Mouse (Mus musculus) gastrocnemius, postnatal 10 days (tissue): ENCODE measurements around the gene Asic1. TPM values are rescaled to one million over a fixed set of nuclear protein-coding genes. Genes with fewer than 3 reads are reported as not detected.
"Not testable (repeated sequence)": the region's sequence is repeated elsewhere in the genome, so short reads cannot be mapped to it uniquely, and the experiment has no call there.

Source experiments
- DNase-seq: peaks from one replicate; pipeline ENCODE4 v3.0.0; 2021; ENCODE audit warnings: mixed read lengths
- total RNA-seq, 2 experiments: library from RNA; stranded (reverse); gene quantifications; 2 replicates each; pipeline ENCODE4 v1.2.3; 2021

Asic1 gene
- total RNA-seq, 2 experiments from 2014 or later = 1.1 to 2.1 TPM

DNA sequence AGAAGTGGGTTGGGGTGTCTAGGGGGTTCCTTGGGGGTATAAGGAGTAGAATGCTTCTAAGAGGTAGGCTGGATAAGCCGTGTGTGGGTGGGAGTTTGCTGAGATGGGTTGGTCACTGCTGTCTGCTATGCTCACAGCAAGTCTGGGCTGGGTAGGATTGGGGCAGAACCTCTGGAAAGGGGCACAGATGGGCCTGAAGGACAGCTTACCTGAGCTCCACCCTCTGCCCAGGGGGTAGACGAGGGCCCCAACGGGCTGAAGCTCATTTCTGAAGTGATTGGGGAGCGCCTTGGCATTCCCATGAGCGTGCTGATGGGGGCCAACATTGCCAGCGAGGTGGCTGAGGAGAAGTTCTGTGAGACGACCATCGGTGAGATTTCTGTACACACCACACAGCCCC lies 49.7 kb downstream of the Asic1 start:
- no peak for DNase-seq

DNA sequence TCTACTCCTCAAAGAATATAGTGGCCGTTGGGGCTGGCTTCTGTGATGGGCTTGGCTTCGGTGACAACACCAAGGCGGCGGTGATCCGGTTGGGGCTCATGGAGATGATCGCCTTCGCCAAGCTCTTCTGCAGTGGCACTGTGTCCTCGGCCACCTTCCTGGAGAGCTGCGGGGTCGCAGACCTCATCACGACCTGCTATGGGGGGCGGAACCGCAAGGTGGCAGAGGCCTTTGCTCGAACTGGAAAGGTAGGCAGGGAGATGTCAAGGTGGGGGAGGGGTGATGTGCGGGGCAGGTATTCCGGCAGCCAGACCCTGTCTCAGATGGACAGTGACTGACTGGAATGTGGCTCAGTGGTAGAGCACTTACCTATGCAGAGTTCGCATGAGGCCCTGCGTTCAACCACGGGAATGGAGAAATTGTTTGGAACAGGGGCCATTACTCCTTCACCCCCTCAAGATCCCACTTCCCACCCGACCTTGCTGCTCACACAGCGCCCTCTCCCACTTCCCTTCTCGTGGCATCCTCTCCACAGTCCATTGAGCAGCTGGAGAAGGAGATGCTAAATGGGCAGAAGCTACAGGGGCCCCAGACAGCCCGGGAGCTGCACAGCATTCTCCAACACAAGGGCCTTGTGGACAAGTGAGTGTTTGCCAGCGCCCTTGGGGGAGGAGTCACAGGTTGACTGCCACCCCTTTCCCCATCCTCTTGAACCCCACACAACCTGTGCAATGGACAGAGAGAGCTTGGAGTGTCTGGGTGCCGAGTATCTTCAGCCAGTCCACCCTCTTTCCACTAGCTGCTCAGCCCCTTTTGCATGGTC lies 52.0 kb downstream of the Asic1 start:
- DNase-seq = no peak

- no peak for DNase-seq
Observed at GRCm38 (mm10) chr15:99723120-99723514, 52.9 kb downstream of the Asic1 start.

GRCm38 (mm10) chr15:99723515-99724291 lies 53.5 kb downstream of the Asic1 start:
- DNase-seq = peak; percentile 72

GRCm38 (mm10) chr15:99724292-99725021 lies 54.3 kb downstream of the Asic1 start:
- DNase-seq = peak; percentile 68

DNA sequence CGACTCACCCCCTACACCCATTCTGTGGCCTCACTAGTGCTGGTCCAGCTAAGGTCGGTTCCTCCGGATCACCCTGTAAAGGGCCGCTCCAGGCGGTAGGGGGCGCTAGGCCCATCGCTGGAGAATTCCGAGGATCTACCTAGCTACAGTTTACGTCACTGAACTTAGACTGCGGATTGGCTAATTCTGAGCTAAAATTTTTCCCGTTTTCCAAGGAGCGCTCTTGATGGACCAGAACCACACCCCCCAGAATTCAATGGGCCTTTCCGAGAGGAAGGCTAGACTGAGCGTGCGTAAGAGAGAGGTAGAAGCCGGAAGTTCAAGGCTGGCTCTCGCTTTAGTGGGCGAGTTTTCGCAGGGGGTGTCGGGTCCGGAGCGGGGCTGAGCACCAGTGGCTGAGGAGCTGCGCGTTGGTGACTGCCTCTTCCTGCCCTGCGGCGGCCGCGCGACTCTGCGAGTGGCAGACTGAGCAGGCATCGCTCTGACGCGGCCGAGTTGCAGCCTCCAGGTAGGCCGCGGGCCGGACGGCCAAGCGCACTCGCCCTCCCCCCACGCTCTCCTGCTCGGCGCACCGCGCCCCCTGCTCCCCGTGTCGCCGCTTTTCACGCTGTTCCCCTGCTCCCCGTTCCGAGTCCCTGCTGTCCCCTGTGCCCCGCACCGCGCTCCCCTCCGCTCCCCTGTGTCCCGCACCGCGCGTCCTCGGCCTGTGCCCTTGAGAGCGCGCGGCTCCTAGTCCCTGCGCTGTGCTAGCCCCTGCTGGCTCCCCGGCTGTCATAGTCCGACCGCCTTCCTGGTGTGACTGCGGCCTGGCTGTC lies 55.4 kb downstream of the Asic1 start, which contains the start of gene Cox14:
Cox14 (plus strand) TSS at position 278 of the 815 bp plus-strand sequence.
- DNase-seq = peak; percentile 93

DNA sequence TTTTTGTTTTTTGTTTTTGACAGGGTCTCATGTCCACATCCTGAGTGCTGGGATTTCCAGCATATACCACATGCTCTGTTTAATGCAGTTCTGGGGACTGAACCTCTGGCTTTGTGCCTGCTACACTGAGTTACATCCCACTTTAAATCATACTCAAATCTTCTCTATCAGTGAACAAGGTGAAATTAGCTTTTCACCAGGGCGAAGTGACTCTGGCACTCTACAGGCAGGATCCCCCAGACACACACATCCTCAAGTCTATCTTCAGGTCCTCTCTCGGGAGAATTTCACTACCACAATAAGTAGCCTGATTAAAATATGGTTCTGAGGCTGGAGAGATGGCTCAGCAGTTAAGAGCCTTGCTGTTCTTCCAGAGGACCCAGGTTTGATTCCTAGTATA lies 56.4 kb downstream of the Asic1 start:
- no peak for DNase-seq

GRCm38 (mm10) chr15:99727039-99727438 lies 56.9 kb downstream of the Asic1 start:
- not testable (repeated sequence) for DNase-seq

DNA sequence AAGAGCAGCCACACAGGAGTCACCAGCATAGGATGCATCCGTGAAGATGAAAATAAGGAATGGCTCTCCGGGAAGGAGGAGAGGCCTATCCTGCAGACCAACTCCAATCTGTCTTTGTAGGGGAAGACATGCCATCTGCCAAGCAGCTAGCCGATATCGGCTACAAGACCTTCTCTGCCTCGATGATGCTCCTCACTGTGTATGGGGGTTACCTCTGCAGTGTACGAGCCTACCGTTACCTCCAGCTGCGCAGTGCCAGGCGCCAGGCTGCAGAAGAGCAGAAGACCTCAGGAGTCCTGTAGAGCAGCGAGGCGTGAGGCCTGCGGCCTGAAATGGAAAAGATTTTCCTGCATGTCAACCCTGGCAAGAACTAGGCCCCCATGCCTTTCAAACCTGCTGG lies 57.4 kb downstream of the Asic1 start:
- no peak for DNase-seq

DNA sequence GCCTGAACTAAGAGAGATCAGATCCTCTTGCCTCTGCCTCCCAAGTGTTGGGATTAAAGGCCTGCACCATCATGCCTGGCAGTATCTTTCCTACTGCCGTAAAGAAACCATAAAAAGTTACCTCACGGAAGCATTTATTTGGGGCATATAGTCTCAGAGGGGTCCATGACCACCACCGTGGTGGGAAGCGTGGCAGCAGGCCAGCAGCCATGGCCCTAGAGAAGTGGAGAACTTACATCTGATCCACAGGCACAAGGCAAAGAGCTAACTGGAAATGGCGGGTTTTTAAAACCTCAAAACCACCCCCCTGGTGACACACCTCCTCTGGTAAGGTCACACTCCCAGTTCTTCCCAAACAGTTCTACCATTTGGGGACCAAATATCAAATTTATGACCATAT lies 58.0 kb downstream of the Asic1 start:
- no peak for DNase-seq

GRCm38 (mm10) chr15:99729056-99729783 lies 59.1 kb downstream of the Asic1 start:
- DNase-seq = no peak

GRCm38 (mm10) chr15:99731167-99731566 lies 61.0 kb downstream of the Asic1 start:
- no peak for DNase-seq

GRCm38 (mm10) chr15:99731678-99732077 lies 61.5 kb downstream of the Asic1 start:
- no peak for DNase-seq

DNA sequence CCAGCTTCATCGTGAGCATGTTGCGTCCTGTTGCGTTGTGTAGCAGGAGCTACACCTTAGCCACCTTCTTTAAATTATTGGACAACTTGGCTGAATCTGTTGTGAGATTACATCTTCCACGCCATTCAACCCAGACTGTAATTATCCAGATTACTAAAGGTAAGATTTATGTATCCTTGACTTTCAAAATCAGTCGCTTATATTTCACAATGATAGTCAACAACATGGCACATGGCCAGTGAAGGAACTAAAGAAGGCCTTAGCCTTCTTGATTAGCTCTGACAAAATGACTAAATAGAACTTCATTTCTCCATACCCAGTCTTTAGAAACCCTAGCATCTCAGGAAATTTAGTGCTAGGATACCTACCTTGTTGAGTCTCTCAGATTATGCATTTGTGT lies 63.0 kb downstream of the Asic1 start:
- DNase-seq = no peak

DNA sequence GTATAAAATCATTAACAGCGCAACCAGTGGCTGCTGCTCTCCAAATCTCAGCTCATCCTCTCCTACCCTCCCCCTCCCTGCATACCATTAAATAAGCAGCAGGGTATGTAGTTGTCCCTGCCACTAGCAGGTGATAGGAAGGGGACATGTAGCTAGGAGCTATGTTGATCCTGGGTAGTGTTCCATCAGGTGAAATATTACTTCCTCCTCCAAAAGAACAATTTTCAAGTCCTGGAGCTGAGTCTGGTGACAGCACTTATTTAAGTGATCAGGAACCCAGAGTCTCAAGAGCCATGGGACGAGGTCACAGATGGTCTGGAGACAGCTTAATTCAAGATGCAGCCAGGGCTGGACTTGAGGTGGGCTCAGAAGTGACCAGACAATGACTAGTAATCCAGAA lies 65.5 kb downstream of the Asic1 start:
- DNase-seq = peak; percentile 100

GRCm38 (mm10) chr15:99736675-99737074 lies 66.5 kb downstream of the Asic1 start:
- no peak for DNase-seq

DNA sequence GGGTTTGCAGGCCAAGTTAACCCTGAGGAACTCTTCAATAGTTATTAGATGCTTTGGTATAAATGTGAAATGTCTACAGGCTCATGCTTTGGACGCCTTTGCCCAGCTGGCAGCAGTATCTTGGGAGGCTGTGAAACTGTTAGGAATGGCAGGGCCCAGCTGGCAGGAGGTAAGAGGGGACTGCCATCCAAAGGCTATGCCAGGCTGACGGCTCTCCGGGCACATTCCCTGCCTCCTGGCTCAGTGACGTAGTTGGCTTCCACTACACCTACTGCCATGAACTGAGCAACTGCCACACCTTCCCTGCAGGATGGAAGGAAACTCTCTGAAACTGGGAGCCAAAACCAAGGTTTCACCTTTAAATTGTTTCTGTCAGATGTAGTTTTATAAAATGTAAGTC lies 70.1 kb downstream of the Asic1 start:
- DNase-seq = peak; percentile 22
